In the genomic region with DNA sequence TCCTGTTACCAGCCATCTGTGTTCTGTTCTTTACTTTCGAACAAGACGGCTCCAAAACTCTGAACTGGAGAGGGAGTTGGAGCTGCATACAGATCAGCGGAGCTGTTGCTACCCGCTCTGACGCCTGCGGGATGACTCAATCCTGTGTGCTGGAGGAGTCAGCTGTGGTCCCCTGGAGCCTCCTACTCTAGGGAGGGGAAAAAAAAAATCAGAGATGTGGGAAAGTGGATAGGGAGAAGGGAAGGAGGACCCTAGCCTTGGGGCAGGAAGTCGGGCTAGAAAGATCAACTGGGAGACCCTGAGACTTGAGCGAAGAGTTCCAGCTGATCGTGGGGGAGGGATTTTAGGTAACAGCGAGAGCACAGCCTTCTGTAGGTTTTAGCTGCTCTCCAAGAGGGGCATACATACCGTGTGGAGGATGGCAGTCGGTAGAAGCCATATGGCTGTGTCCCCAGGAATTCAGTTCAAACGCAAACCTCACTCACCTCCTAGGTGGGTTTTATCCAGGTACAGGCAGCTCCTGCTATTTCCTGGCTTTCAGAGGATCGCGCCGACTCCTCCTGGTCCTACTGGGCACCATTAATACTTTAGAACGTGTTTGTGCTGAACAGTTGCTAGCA, we compare ENCODE assay signal across 8 mouse cellular contexts. TPM values are rescaled to one million over a fixed set of nuclear protein-coding genes. Genes with fewer than 3 reads are reported as not detected.
DNase-seq lines count a peak whose midpoint lies in the region; ATAC-seq and TF ChIP-seq lines count a peak whose summit lies in the region.

No protein-coding gene starts in this region.

- no peak for TF ChIP-seq POLR2A in thymus, adult 2 months (IDR thresholded peaks at IDR 0.05; ENCODE audit: control insufficient read depth, extremely low read depth, insufficient read depth, low read length, poor library complexity)

- DNase-seq in kidney, adult 11 months = no peak
- DNase-seq in cerebellum, postnatal 36 days = peak; percentile 29 to 49
- DNase-seq in liver, embryonic 14.5 days (ENCODE audit: low read depth in 3 of 3, low spot score in 3 of 3) = no peak
- DNase-seq in thymus, adult 2 months = no peak

- WGBS in kidney, embryonic 16.5 days = under 1% methylated on average over 17 of the region's 17 CpGs
- WGBS in intestine, postnatal 0 days = 2% methylated on average over 17 of the region's 17 CpGs
- 2% methylated on average over 17 of the region's 17 CpGs for WGBS in liver, embryonic 14.5 days (ENCODE audit: insufficient replicate concordance)
- 1% methylated on average over 17 of the region's 17 CpGs for WGBS in neural tube, embryonic 15.5 days
- 16% methylated on average over 17 of the region's 17 CpGs for WGBS in thymus, adult 2 months

- peak overlapping the region; percentile 69 for H3K4me2 ChIP-seq in kidney, embryonic 16.5 days (replicated peaks; ENCODE audit: low read depth, low read length)
- H3K4me2 ChIP-seq in intestine, postnatal 0 days (replicated peaks; ENCODE audit: low read depth) = peak overlapping the region; percentile 67
- peak overlapping the region; percentile 74 for H3K4me2 ChIP-seq in liver, embryonic 14.5 days (ENCODE audit: low read depth)
- peak overlapping the region; percentile 87 for H3K4me2 ChIP-seq in neural tube, embryonic 15.5 days

- H3K27me3 ChIP-seq in kidney, embryonic 16.5 days (ENCODE audit: insufficient read depth, low read length) = 0 out of 2 replicates have a peak, but pooled peaks cover 2% of the 10 kb centered on the region
- H3K27me3 ChIP-seq in intestine, postnatal 0 days (replicated peaks; ENCODE audit: control insufficient read depth, insufficient read depth, low read length) = no peaks in the 10 kb centered on the region
- no peaks in the 10 kb centered on the region; the same call in 1 of the 2 replicates for H3K27me3 ChIP-seq in liver, embryonic 14.5 days (ENCODE audit: control insufficient read depth, insufficient read depth, low read length)
- no peaks in the 10 kb centered on the region for H3K27me3 ChIP-seq in neural tube, embryonic 15.5 days (replicated peaks)
- H3K27me3 ChIP-seq in thymus, adult 2 months (ENCODE audit: control insufficient read depth, insufficient read depth, low read length) = no peaks in the 10 kb centered on the region

- no peaks in the 10 kb centered on the region for H3K36me3 ChIP-seq in kidney, embryonic 16.5 days (ENCODE audit: insufficient read depth, low read length)
- no peaks in the 10 kb centered on the region for H3K36me3 ChIP-seq in intestine, postnatal 0 days (ENCODE audit: control insufficient read depth, insufficient read depth)
- no peaks in the 10 kb centered on the region for H3K36me3 ChIP-seq in liver, embryonic 14.5 days (replicated peaks; ENCODE audit: control insufficient read depth, insufficient read depth, low read depth)
- no peaks in the 10 kb centered on the region for H3K36me3 ChIP-seq in neural tube, embryonic 15.5 days
- no peaks in the 10 kb centered on the region for H3K36me3 ChIP-seq in thymus, adult 2 months (ENCODE audit: control insufficient read depth, insufficient read depth, low read length)

- H3K4me1 ChIP-seq in kidney, embryonic 16.5 days (ENCODE audit: insufficient read depth, low read length) = peaks cover 15% of the 10 kb centered on the region; the same call in 1 of the 2 replicates
- 0 out of 2 replicates have a peak, but pooled peaks cover 7% of the 10 kb centered on the region for H3K4me1 ChIP-seq in intestine, postnatal 0 days (replicated peaks; ENCODE audit: control insufficient read depth, insufficient read depth, low read length)
- peaks cover 27 to 37% of the 10 kb centered on the region in 2 experiments for H3K4me1 ChIP-seq in liver, embryonic 14.5 days (replicated peaks; ENCODE audit: control insufficient read depth in 2 of 2, insufficient read depth in 2 of 2, low read length in 1 of 2)
- H3K4me1 ChIP-seq in neural tube, embryonic 15.5 days = peaks cover 21% of the 10 kb centered on the region
- H3K4me1 ChIP-seq in thymus, adult 2 months (replicated peaks; ENCODE audit: control insufficient read depth, insufficient read depth, low read length) = peaks cover 16% of the 10 kb centered on the region

- peak; percentile 70; the same call in 1 of the 2 replicates for ATAC-seq in kidney, embryonic 16.5 days (ENCODE audit: low FRiP score, low TSS enrichment)
- peak; percentile 48; the same call in 1 of the 2 replicates for ATAC-seq in granulocyte monocyte progenitor cell, adult 5-6 weeks (replicated peaks; ENCODE audit: poor library complexity, severe bottlenecking)
- no peak for ATAC-seq in intestine, postnatal 0 days
- ATAC-seq in liver, embryonic 14.5 days (ENCODE audit: insufficient read depth) = no peak
- peak; percentile 79 for ATAC-seq in neural tube, embryonic 15.5 days (ENCODE audit: low FRiP score)

- TF ChIP-seq CTCF in intestine, postnatal 0 days (IDR thresholded peaks at IDR 0.05; ENCODE audit: low read depth) = no peak
- TF ChIP-seq CTCF in liver, embryonic 14.5 days (IDR thresholded peaks at IDR 0.05; ENCODE audit: low read depth) = no peak
- no peak for TF ChIP-seq CTCF in thymus, adult 2 months (IDR thresholded peaks at IDR 0.05; ENCODE audit: borderline replicate concordance, control insufficient read depth, extremely low read depth, insufficient read depth, low read length, poor library complexity)

- H3K27ac ChIP-seq in kidney, embryonic 16.5 days (ENCODE audit: low read length) = no peak overlapping the region; the same call in 1 of the 2 replicates
- H3K27ac ChIP-seq in intestine, postnatal 0 days (ENCODE audit: low read depth, low read length) = no peak overlapping the region
- H3K27ac ChIP-seq in liver, embryonic 14.5 days = no peak overlapping the region
- peak overlapping the region; percentile 84 for H3K27ac ChIP-seq in neural tube, embryonic 15.5 days (replicated peaks)
- no peak overlapping the region for H3K27ac ChIP-seq in thymus, adult 2 months (ENCODE audit: control insufficient read depth, insufficient read depth, low read length)

- peak overlapping the region; percentile 39 for H3K4me3 ChIP-seq in kidney, embryonic 16.5 days (ENCODE audit: low read length)
- H3K4me3 ChIP-seq in intestine, postnatal 0 days (ENCODE audit: low read depth, low read length) = peak overlapping the region; percentile 28
- peak overlapping the region; percentile 11 to 34 for H3K4me3 ChIP-seq in liver, embryonic 14.5 days (ENCODE audit: insufficient read depth in 1 of 2, low read depth in 2 of 2, low read length in 2 of 2)
- peak overlapping the region; percentile 40 for H3K4me3 ChIP-seq in neural tube, embryonic 15.5 days (replicated peaks)
- no peak overlapping the region for H3K4me3 ChIP-seq in thymus, adult 2 months (ENCODE audit: control insufficient read depth, insufficient read depth, low read length)

- no peaks in the 10 kb centered on the region for H3K9me3 ChIP-seq in kidney, embryonic 16.5 days (ENCODE audit: low read length)
- no peaks in the 10 kb centered on the region for H3K9me3 ChIP-seq in intestine, postnatal 0 days (ENCODE audit: control insufficient read depth)
- H3K9me3 ChIP-seq in liver, embryonic 14.5 days (ENCODE audit: control insufficient read depth, low read length) = no peaks in the 10 kb centered on the region
- no peaks in the 10 kb centered on the region for H3K9me3 ChIP-seq in neural tube, embryonic 15.5 days (replicated peaks)

- no peak for TF ChIP-seq EP300 in liver, embryonic 14.5 days (IDR thresholded peaks at IDR 0.05; ENCODE audit: low read depth)

- peak overlapping the region; percentile 45 for H3K9ac ChIP-seq in kidney, embryonic 16.5 days (replicated peaks; ENCODE audit: low read length)
- 0 out of 2 replicates have a peak overlapping the region, but pooled peaks have one; percentile 27 for H3K9ac ChIP-seq in intestine, postnatal 0 days (ENCODE audit: low read depth, low read length)
- no peak overlapping the region; the same call in 1 of the 2 replicates for H3K9ac ChIP-seq in liver, embryonic 14.5 days (replicated peaks)
- peak overlapping the region; percentile 49 for H3K9ac ChIP-seq in neural tube, embryonic 15.5 days (replicated peaks)

RNA-seq across cellular contexts. Expression of a gene that starts 16.9 kb away (rescaled TPM):
- polyA plus RNA-seq in kidney, embryonic 16.5 days (2015; fragmentation: Nextera tagmentation; extraction: Ambion mirVana) = 12.8 and 16.0 TPM in 2 replicates
- total RNA-seq in granulocyte monocyte progenitor cell, adult 5-6 weeks (2014; fragmentation: Nextera tagmentation) = 22.9 and 23.6 TPM in 2 replicates
- total RNA-seq in granulocyte monocyte progenitor cell, adult 5-6 weeks (2017) = 30.2 and 36.7 TPM in 2 replicates
- polyA plus RNA-seq in intestine, postnatal 0 days (2015; fragmentation: Nextera tagmentation; extraction: Ambion mirVana) = 8.6 and 9.3 TPM in 2 replicates
- polyA plus RNA-seq in liver, embryonic 14.5 days (2012; rRNA removed) = 2.5 and 3.3 TPM in 2 replicates
- polyA plus RNA-seq in liver, embryonic 14.5 days (2014; fragmentation: Nextera tagmentation; extraction: Ambion mirVana) = 4.0 and 5.1 TPM in 2 replicates
- 17.3 and 18.7 TPM in 2 replicates for polyA plus RNA-seq in neural tube, embryonic 15.5 days (2015; fragmentation: Nextera tagmentation; extraction: Ambion mirVana)
- polyA plus RNA-seq in thymus, adult 2 months (2012; rRNA removed) = 7.3 and 7.5 TPM in 2 replicates

Comparison
In these comparisons a context has a peak if more than half of its experiments do, and no peak if none do; other contexts are left out.
1. ATAC-seq: peak in kidney, embryonic 16.5 days (single experiment), granulocyte monocyte progenitor cell, adult 5-6 weeks (single experiment) and neural tube, embryonic 15.5 days (single experiment); none in intestine, postnatal 0 days (single experiment) and liver, embryonic 14.5 days (single experiment).
2. DNase-seq: peak in cerebellum, postnatal 36 days (2 of 2); none in kidney, adult 11 months (single experiment), liver, embryonic 14.5 days (0 of 3) and thymus, adult 2 months (single experiment).
3. Peak in every context shown above with its lines, with median percentiles within 50 percentile points of each other: H3K4me2 ChIP-seq.